19 mouse cellular contexts compared by ENCODE assay signal in genomic region chr2:59684864-59685605, GRCm38 (mm10).
DNase-seq lines count a peak whose midpoint lies in the region; ATAC-seq and TF ChIP-seq lines count a peak whose summit lies in the region.
"Had no signal": no experiment of that assay in that cellular context is flagged by ENCODE, and none has a peak within 500 bp of the region (broad histone marks: within the 10 kb centered on the region; RNA-seq: fewer than 3 reads in every experiment).

No protein-coding gene starts in this region.

- H3K36me3 ChIP-seq in embryonic facial prominence, embryonic 12.5 days = no peaks in the 10 kb centered on the region
- H3K36me3 ChIP-seq in intestine, postnatal 0 days (ENCODE audit: control insufficient read depth, insufficient read depth) = no peaks in the 10 kb centered on the region
- H3K36me3 ChIP-seq in stomach, embryonic 16.5 days (ENCODE audit: control insufficient read depth, insufficient read depth, low read length) = no peaks in the 10 kb centered on the region
- no peaks in the 10 kb centered on the region for H3K36me3 ChIP-seq in thymus, adult 2 months (ENCODE audit: control insufficient read depth, insufficient read depth, low read length)
- H3K36me3 ChIP-seq: forebrain, embryonic 10.5 days; heart, embryonic 10.5 days; midbrain, embryonic 12.5 days had no signal

- no peak for TF ChIP-seq POLR2A in thymus, adult 2 months (IDR thresholded peaks at IDR 0.05; ENCODE audit: control insufficient read depth, extremely low read depth, insufficient read depth, low read length, poor library complexity)

- WGBS in embryonic facial prominence, embryonic 12.5 days = 79% methylated on average over 16 of the region's 16 CpGs
- 47% methylated on average over 16 of the region's 16 CpGs for WGBS in intestine, postnatal 0 days
- WGBS in stomach, embryonic 16.5 days = 58% methylated on average over 16 of the region's 16 CpGs
- WGBS in thymus, adult 2 months = 97% methylated on average over 16 of the region's 16 CpGs

- H3K4me2 ChIP-seq in embryonic facial prominence, embryonic 12.5 days (replicated peaks) = no peak overlapping the region
- H3K4me2 ChIP-seq in intestine, postnatal 0 days (replicated peaks; ENCODE audit: low read depth) = no peak overlapping the region
- H3K4me2 ChIP-seq in stomach, embryonic 16.5 days (ENCODE audit: low read depth, low read length) = no peak overlapping the region
- H3K4me2 ChIP-seq: midbrain, embryonic 12.5 days had no signal

- no peaks in the 10 kb centered on the region for H3K9me3 ChIP-seq in embryonic facial prominence, embryonic 12.5 days
- no peaks in the 10 kb centered on the region for H3K9me3 ChIP-seq in intestine, postnatal 0 days (ENCODE audit: control insufficient read depth)
- H3K9me3 ChIP-seq in stomach, embryonic 16.5 days (replicated peaks; ENCODE audit: control insufficient read depth, low read length) = no peaks in the 10 kb centered on the region
- H3K9me3 ChIP-seq: forebrain, embryonic 10.5 days; heart, embryonic 10.5 days; midbrain, embryonic 12.5 days had no signal

- no peaks in the 10 kb centered on the region for H3K27me3 ChIP-seq in embryonic facial prominence, embryonic 12.5 days
- H3K27me3 ChIP-seq in intestine, postnatal 0 days (replicated peaks; ENCODE audit: control insufficient read depth, insufficient read depth, low read length) = no peaks in the 10 kb centered on the region
- no peaks in the 10 kb centered on the region for H3K27me3 ChIP-seq in stomach, embryonic 16.5 days (ENCODE audit: control insufficient read depth, insufficient read depth, low read length)
- no peaks in the 10 kb centered on the region for H3K27me3 ChIP-seq in thymus, adult 2 months (ENCODE audit: control insufficient read depth, insufficient read depth, low read length)
- H3K27me3 ChIP-seq: midbrain, embryonic 12.5 days had no signal

- peaks cover 31% of the 10 kb centered on the region for H3K4me1 ChIP-seq in embryonic facial prominence, embryonic 12.5 days
- H3K4me1 ChIP-seq in intestine, postnatal 0 days (replicated peaks; ENCODE audit: control insufficient read depth, insufficient read depth, low read length) = peaks cover 11% of the 10 kb centered on the region
- H3K4me1 ChIP-seq in stomach, embryonic 16.5 days (ENCODE audit: control insufficient read depth, insufficient read depth, low read length) = peaks cover 22% of the 10 kb centered on the region
- H3K4me1 ChIP-seq in thymus, adult 2 months (replicated peaks; ENCODE audit: control insufficient read depth, insufficient read depth, low read length) = no peaks in the 10 kb centered on the region

- DNase-seq in kidney, adult 18-20 months = peak; percentile 9
- no peak for DNase-seq in kidney, adult 9 months
- no peak for DNase-seq in thymus, adult 2 months
- DNase-seq: adrenal gland, postnatal 14 days; cerebellum, postnatal 10 days; heart, postnatal 36 days; kidney, postnatal 36 days; left cerebral cortex, postnatal 4 days; lung, adult 18-20 months; right cerebral cortex, postnatal 25 days had no signal

- ATAC-seq in embryonic facial prominence, embryonic 12.5 days (ENCODE audit: insufficient number of reproducible peaks, insufficient read depth, low FRiP score, low TSS enrichment) = no peak
- peak; percentile 79 for ATAC-seq in intestine, postnatal 0 days
- ATAC-seq in stomach, embryonic 16.5 days (ENCODE audit: insufficient read depth, low FRiP score) = 0 out of 2 replicates have a peak, but pooled peaks have one; percentile 21
- ATAC-seq in monocyte, adult 5-6 weeks (replicated peaks; ENCODE audit: insufficient number of reproducible peaks, low FRiP score, low TSS enrichment, poor library complexity, severe bottlenecking) = no peak
- ATAC-seq: inflammation-experienced regulatory T-cells, adult 6 months had no signal

- no peak overlapping the region for H3K9ac ChIP-seq in embryonic facial prominence, embryonic 12.5 days
- no peak overlapping the region for H3K9ac ChIP-seq in intestine, postnatal 0 days (ENCODE audit: low read depth, low read length)
- no peak overlapping the region; the same call in 1 of the 2 replicates for H3K9ac ChIP-seq in stomach, embryonic 16.5 days (ENCODE audit: low read length)
- H3K9ac ChIP-seq: midbrain, embryonic 12.5 days had no signal

- H3K27ac ChIP-seq in embryonic facial prominence, embryonic 12.5 days = 0 out of 2 replicates have a peak overlapping the region, but pooled peaks have one; percentile 50
- no peak overlapping the region for H3K27ac ChIP-seq in intestine, postnatal 0 days (ENCODE audit: low read depth, low read length)
- H3K27ac ChIP-seq in stomach, embryonic 16.5 days (ENCODE audit: low read length) = no peak overlapping the region; the same call in 1 of the 2 replicates
- no peak overlapping the region for H3K27ac ChIP-seq in thymus, adult 2 months (ENCODE audit: control insufficient read depth, insufficient read depth, low read length)
- H3K27ac ChIP-seq: forebrain, embryonic 10.5 days; heart, embryonic 10.5 days; macrophage; midbrain, embryonic 12.5 days had no signal

- TF ChIP-seq CTCF in intestine, postnatal 0 days (IDR thresholded peaks at IDR 0.05; ENCODE audit: low read depth) = no peak
- TF ChIP-seq CTCF in thymus, adult 2 months (IDR thresholded peaks at IDR 0.05; ENCODE audit: borderline replicate concordance, control insufficient read depth, extremely low read depth, insufficient read depth, low read length, poor library complexity) = no peak

- no peak overlapping the region for H3K4me3 ChIP-seq in embryonic facial prominence, embryonic 12.5 days
- no peak overlapping the region for H3K4me3 ChIP-seq in intestine, postnatal 0 days (ENCODE audit: low read depth, low read length)
- no peak overlapping the region for H3K4me3 ChIP-seq in stomach, embryonic 16.5 days (replicated peaks; ENCODE audit: low read length)
- no peak overlapping the region for H3K4me3 ChIP-seq in thymus, adult 2 months (ENCODE audit: control insufficient read depth, insufficient read depth, low read length)
- H3K4me3 ChIP-seq: forebrain, embryonic 10.5 days; heart, embryonic 10.5 days; midbrain, embryonic 12.5 days had no signal

Comparison
In these comparisons a context has a peak if more than half of its experiments do, and no peak if none do; other contexts are left out.
1. ATAC-seq: peak in intestine, postnatal 0 days (single experiment) and stomach, embryonic 16.5 days (single experiment); none in embryonic facial prominence, embryonic 12.5 days (single experiment) and monocyte, adult 5-6 weeks (single experiment).